7 mouse cellular contexts compared by ENCODE assay signal in genomic region chr17:66100566-66101379, GRCm38 (mm10). TPM values are rescaled to one million over a fixed set of nuclear protein-coding genes. Genes with fewer than 3 reads are reported as not detected.
DNase-seq lines count a peak whose midpoint lies in the region; ATAC-seq and TF ChIP-seq lines count a peak whose summit lies in the region.

No protein-coding gene starts in this region.

- peak overlapping the region; percentile 85 for H3K4me3 ChIP-seq in lung, postnatal 0 days (ENCODE audit: low read depth, low read length)
- H3K4me3 ChIP-seq in hindbrain, embryonic 10.5 days = peak overlapping the region; percentile 89
- H3K4me3 ChIP-seq in liver, embryonic 13.5 days (replicated peaks) = peak overlapping the region; percentile 98
- peak overlapping the region; percentile 81 for H3K4me3 ChIP-seq in stomach, embryonic 14.5 days (ENCODE audit: low read depth, low read length)

- peak overlapping the region; percentile 75 for H3K4me2 ChIP-seq in lung, postnatal 0 days (replicated peaks; ENCODE audit: low read depth, low read length)
- peak overlapping the region; percentile 83 for H3K4me2 ChIP-seq in liver, embryonic 13.5 days
- H3K4me2 ChIP-seq in stomach, embryonic 14.5 days (replicated peaks; ENCODE audit: low read depth, low read length) = peak overlapping the region; percentile 95

- H3K4me1 ChIP-seq in lung, postnatal 0 days (ENCODE audit: insufficient read depth, low read depth, low read length) = peaks cover 6% of the 10 kb centered on the region; the same call in 1 of the 2 replicates
- peaks cover 15% of the 10 kb centered on the region for H3K4me1 ChIP-seq in hindbrain, embryonic 10.5 days (replicated peaks)
- peaks cover 43% of the 10 kb centered on the region for H3K4me1 ChIP-seq in liver, embryonic 13.5 days (replicated peaks)
- H3K4me1 ChIP-seq in stomach, embryonic 14.5 days (ENCODE audit: control insufficient read depth, insufficient read depth, low read length) = peaks cover 10% of the 10 kb centered on the region

- peak overlapping the region; percentile 89 for H3K27ac ChIP-seq in lung, postnatal 0 days (ENCODE audit: low read length)
- peak overlapping the region; percentile 97 for H3K27ac ChIP-seq in hindbrain, embryonic 10.5 days
- H3K27ac ChIP-seq in liver, embryonic 13.5 days = peak overlapping the region; percentile 92
- H3K27ac ChIP-seq in stomach, embryonic 14.5 days (ENCODE audit: low read length) = peak overlapping the region; percentile 90

- peak overlapping the region; percentile 92 for H3K9ac ChIP-seq in lung, postnatal 0 days (replicated peaks; ENCODE audit: low read depth)
- peak overlapping the region; percentile 99 for H3K9ac ChIP-seq in liver, embryonic 13.5 days
- peak overlapping the region; percentile 93 for H3K9ac ChIP-seq in stomach, embryonic 14.5 days (replicated peaks; ENCODE audit: low read depth, low read length)

- ATAC-seq in lung, postnatal 0 days = peak; percentile 31
- ATAC-seq in liver, embryonic 13.5 days (ENCODE audit: low read depth) = peak; percentile 55
- no peak; the same call in 1 of the 2 replicates for ATAC-seq in stomach, embryonic 14.5 days (ENCODE audit: insufficient number of reproducible peaks, insufficient read depth, low FRiP score, low read depth)

- TF ChIP-seq CTCF in lung, postnatal 0 days (IDR thresholded peaks at IDR 0.05) = 0 out of 2 replicates have a peak, but pooled peaks have one; percentile 1

- TF ChIP-seq EP300 in lung, postnatal 0 days (IDR thresholded peaks at IDR 0.05) = no peak

- no peaks in the 10 kb centered on the region for H3K36me3 ChIP-seq in lung, postnatal 0 days (ENCODE audit: insufficient read depth, low read length)
- H3K36me3 ChIP-seq in hindbrain, embryonic 10.5 days = peaks cover 5% of the 10 kb centered on the region; the same call in 1 of the 2 replicates
- peaks cover 5% of the 10 kb centered on the region; the same call in 1 of the 2 replicates for H3K36me3 ChIP-seq in liver, embryonic 13.5 days
- no peaks in the 10 kb centered on the region for H3K36me3 ChIP-seq in stomach, embryonic 14.5 days (ENCODE audit: control insufficient read depth, insufficient read depth, low read length)

- peak; percentile 22 for DNase-seq in lung, postnatal 0 days (ENCODE audit: low spot score)
- DNase-seq in lung, postnatal 25 days (ENCODE audit: low spot score) = no peak
- peak; percentile 53 for DNase-seq in c-Kit-positive CD71-positive TER-119-positive erythroid progenitor cells, embryonic 14.5 days (ENCODE audit: low spot score)
- DNase-seq in hindbrain, embryonic 10.5 days (ENCODE audit: low spot score) = no peak
- DNase-seq in liver, embryonic 13.5 days = no peak
- DNase-seq in ovary, adult 18-20 months (ENCODE audit: low spot score) = no peak

- H3K27me3 ChIP-seq in lung, postnatal 0 days (replicated peaks; ENCODE audit: insufficient read depth, low read length) = no peaks in the 10 kb centered on the region
- H3K27me3 ChIP-seq in hindbrain, embryonic 10.5 days (ENCODE audit: insufficient read depth, poor library complexity, severe bottlenecking) = no peaks in the 10 kb centered on the region
- no peaks in the 10 kb centered on the region for H3K27me3 ChIP-seq in liver, embryonic 13.5 days
- no peaks in the 10 kb centered on the region for H3K27me3 ChIP-seq in stomach, embryonic 14.5 days (ENCODE audit: control insufficient read depth, insufficient read depth, low read length)

- WGBS in lung, postnatal 0 days = 1% methylated on average over 39 of the region's 41 CpGs
- 1% methylated on average over 41 of the region's 41 CpGs for WGBS in hindbrain, embryonic 10.5 days
- 1% methylated on average over 41 of the region's 41 CpGs for WGBS in liver, embryonic 13.5 days (ENCODE audit: insufficient replicate concordance)
- under 1% methylated on average over 41 of the region's 41 CpGs for WGBS in stomach, embryonic 14.5 days

- no peaks in the 10 kb centered on the region for H3K9me3 ChIP-seq in lung, postnatal 0 days (ENCODE audit: low read length)
- H3K9me3 ChIP-seq in hindbrain, embryonic 10.5 days = no peaks in the 10 kb centered on the region
- no peaks in the 10 kb centered on the region for H3K9me3 ChIP-seq in liver, embryonic 13.5 days (replicated peaks)
- no peaks in the 10 kb centered on the region for H3K9me3 ChIP-seq in stomach, embryonic 14.5 days (ENCODE audit: control insufficient read depth, low read depth, low read length)

RNA-seq across cellular contexts. Expression of gene Ndufv2, which starts 0.6 kb away (rescaled TPM):
- 219 and 239 TPM in 2 replicates for polyA plus RNA-seq in lung, postnatal 0 days (2015; fragmentation: Nextera tagmentation; extraction: Ambion mirVana)
- 326 and 335 TPM in 2 replicates for polyA plus RNA-seq in hindbrain, embryonic 10.5 days (2016; fragmentation: Nextera tagmentation; extraction: Ambion mirVana)
- polyA plus RNA-seq in liver, embryonic 13.5 days (2015; fragmentation: Nextera tagmentation; extraction: Ambion mirVana) = 246 and 248 TPM in 2 replicates
- 343 and 364 TPM in 2 replicates for polyA plus RNA-seq in stomach, embryonic 14.5 days (2014; fragmentation: Nextera tagmentation; extraction: Ambion mirVana)

RNA-seq across cellular contexts. Expression of gene Washc1, which starts 10.6 kb away (rescaled TPM):
- polyA plus RNA-seq in lung, postnatal 0 days (2015; fragmentation: Nextera tagmentation; extraction: Ambion mirVana) = 40.1 and 43.4 TPM in 2 replicates
- polyA plus RNA-seq in hindbrain, embryonic 10.5 days (2016; fragmentation: Nextera tagmentation; extraction: Ambion mirVana) = 31.8 and 34.5 TPM in 2 replicates
- 18.6 and 19.0 TPM in 2 replicates for polyA plus RNA-seq in liver, embryonic 13.5 days (2015; fragmentation: Nextera tagmentation; extraction: Ambion mirVana)
- 38.0 and 38.2 TPM in 2 replicates for polyA plus RNA-seq in stomach, embryonic 14.5 days (2014; fragmentation: Nextera tagmentation; extraction: Ambion mirVana)

RNA-seq across cellular contexts. Expression of gene Ddx11, which starts 22.5 kb away (rescaled TPM):
- polyA plus RNA-seq in lung, postnatal 0 days (2015; fragmentation: Nextera tagmentation; extraction: Ambion mirVana) = 2.1 and 2.2 TPM in 2 replicates
- polyA plus RNA-seq in hindbrain, embryonic 10.5 days (2016; fragmentation: Nextera tagmentation; extraction: Ambion mirVana) = 22.8 and 26.9 TPM in 2 replicates
- polyA plus RNA-seq in liver, embryonic 13.5 days (2015; fragmentation: Nextera tagmentation; extraction: Ambion mirVana) = 8.6 and 9.9 TPM in 2 replicates
- 23.2 and 23.6 TPM in 2 replicates for polyA plus RNA-seq in stomach, embryonic 14.5 days (2014; fragmentation: Nextera tagmentation; extraction: Ambion mirVana)

RNA-seq across cellular contexts. Expression of gene Ankrd12, which starts 23.9 kb away (rescaled TPM):
- polyA plus RNA-seq in lung, postnatal 0 days (2015; fragmentation: Nextera tagmentation; extraction: Ambion mirVana) = 29.4 and 33.4 TPM in 2 replicates
- 15.9 and 20.2 TPM in 2 replicates for polyA plus RNA-seq in hindbrain, embryonic 10.5 days (2016; fragmentation: Nextera tagmentation; extraction: Ambion mirVana)
- polyA plus RNA-seq in liver, embryonic 13.5 days (2015; fragmentation: Nextera tagmentation; extraction: Ambion mirVana) = 6.1 and 8.3 TPM in 2 replicates
- polyA plus RNA-seq in stomach, embryonic 14.5 days (2014; fragmentation: Nextera tagmentation; extraction: Ambion mirVana) = 32.8 and 33.5 TPM in 2 replicates

Comparison
In these comparisons a context has a peak if more than half of its experiments do, and no peak if none do; other contexts are left out.
1. DNase-seq: peak in lung, postnatal 0 days (single experiment) and c-Kit-positive CD71-positive TER-119-positive erythroid progenitor cells, embryonic 14.5 days (single experiment); none in lung, postnatal 25 days (single experiment), hindbrain, embryonic 10.5 days (single experiment), liver, embryonic 13.5 days (single experiment) and ovary, adult 18-20 months (single experiment).
2. Peak in every context shown above with its lines, with median percentiles within 50 percentile points of each other: H3K27ac ChIP-seq, H3K4me2 ChIP-seq, H3K4me3 ChIP-seq and H3K9ac ChIP-seq.